Mouse (Mus musculus) spleen, postnatal 4 days (tissue): ENCODE data around the gene Ube2v1.
A peak's percentile ranks its signal among the peaks of the same experiment; 100 is the strongest.

Source experiments
- DNase-seq, 2 experiments: peaks; one replicate each; pipeline ENCODE4 v3.0.0; 2022; ENCODE audit warnings: low spot score in 2 of 2

The Ube2v1 gene

DNA sequence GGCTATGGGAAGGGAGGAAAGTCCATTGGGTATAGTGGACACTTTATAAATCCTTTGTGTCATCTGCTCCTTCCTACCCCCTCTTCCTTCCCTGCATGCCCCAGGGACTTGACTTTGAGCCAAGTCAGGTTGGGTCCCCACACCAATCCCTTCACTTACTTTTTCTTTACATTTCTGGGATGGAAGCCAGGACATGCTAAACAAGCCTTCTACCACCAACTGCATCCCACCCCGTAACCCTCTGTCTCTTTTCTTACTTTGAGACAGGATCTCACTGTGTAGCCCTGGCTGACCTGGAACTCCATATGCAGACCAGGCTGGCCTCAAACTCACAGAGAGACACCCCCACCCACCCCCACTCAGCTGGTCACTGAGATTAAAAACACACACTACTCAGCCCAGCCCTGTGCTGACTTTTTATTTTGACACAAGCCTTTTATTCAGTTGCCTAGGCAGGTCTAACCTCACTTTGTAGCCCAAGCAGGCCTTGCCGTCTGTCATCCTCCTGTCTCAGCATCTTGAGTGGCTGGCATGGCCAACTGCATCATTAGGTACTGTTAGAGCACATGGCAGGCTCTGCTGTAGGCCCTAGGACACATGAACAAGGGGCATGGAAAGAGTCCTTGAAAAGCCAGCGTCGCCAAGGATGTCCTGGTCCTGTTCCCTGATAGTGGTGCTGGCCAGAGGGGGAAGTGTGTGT is 38.2 kb downstream of the Ube2v1 start:
- no peak for DNase-seq

- peak; percentile 75 to 86 for DNase-seq
These were observed 42.9 kb downstream of the Ube2v1 start for GRCm38 (mm10) chr2:167588774-167589577.

DNA sequence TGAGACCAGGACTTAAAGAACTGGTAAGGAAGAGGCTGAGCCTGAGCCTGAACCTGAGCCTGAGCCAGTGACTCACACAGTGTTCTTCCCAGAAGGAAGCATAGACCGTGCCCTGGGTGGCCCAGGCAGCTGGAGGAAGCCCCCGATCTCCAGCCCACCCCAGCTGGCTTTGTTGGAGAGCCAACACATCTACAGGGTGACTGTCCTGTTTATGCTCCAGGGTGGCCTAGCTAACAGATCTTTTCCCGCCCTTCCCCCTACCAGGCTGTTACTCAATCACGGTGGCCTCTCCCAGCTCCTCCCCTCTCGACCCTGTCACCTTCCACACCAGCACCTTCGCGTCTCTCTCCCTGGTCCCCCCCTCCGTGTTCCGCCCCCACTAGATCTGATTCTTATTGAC is 44.9 kb downstream of the Ube2v1 start:
- DNase-seq, result no peak

- DNase-seq, result peak in 1 of 2 experiments; percentile 43
These were observed 45.9 kb downstream of the Ube2v1 start for GRCm38 (mm10) chr2:167586041-167586440.

DNA sequence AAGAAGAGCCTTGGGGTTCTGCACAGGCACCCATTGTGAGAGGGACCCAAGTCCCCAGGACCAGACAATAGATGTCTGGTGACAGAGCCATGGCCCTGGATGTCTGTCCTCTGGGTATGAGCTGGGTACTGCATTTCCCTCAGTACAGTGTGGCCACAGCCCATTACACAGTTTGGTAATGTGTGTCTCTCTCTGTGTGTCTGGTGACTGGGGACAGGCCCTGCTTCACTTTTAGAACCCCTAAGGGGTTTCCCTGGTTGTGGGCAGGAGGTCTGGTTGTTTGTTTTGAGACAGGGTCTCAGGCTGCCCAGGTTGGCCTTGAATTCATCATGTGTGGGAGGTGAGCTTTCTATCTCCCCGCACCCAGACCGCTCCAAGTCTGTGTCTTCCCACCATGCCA is 46.6 kb downstream of the Ube2v1 start:
- DNase-seq, result no peak

- no peak for DNase-seq
These were observed 48.5 kb downstream of the Ube2v1 start for GRCm38 (mm10) chr2:167583161-167583952.

DNA sequence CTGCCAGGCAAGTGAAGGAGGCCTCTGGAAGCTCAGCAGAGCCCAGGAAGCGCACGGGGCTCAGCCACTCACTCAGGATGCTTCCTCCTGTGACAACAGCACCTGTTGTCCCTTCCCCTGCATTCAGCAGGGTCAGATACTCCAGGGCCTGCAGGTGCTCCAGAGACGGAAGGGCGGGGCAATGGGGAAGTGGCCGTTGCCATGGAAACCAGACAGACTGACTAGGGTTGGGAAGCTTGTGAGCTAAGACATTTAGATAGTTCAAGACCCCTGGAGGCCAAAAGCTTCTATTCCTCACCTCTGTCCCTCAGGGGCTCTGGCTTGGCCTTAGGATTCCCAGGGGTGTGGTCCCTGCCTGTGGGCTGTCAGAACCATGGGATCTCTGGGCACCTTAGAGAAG is 53.4 kb downstream of the Ube2v1 start:
- peak in 1 of 2 experiments; percentile 63 for DNase-seq

GRCm38 (mm10) chr2:167577186-167577785 is 54.6 kb downstream of the Ube2v1 start:
- DNase-seq, result no peak

DNA sequence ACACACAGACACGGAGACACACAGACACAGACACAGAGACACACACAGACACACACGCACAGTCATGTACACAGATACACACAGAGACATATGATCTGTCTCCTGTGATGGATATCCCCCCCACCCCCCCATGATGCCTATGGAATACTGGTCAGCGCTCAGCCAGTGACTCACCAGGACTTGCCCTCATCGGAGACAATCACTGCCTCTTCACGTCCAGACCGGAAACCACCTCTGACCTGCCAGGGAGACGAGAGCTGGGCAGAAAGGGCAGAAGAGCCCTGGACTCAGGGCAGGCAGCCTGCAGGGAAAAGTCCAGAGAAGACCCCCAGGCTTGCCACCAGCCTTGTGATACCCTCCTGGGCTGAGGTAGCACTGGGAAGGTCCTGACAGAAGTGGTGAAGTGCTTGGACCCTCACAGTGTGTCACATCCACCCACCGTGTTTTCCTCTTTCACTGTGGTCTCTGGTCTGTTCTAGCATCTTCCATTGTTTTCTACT is 55.7 kb downstream of the Ube2v1 start:
- DNase-seq, result no peak

GRCm38 (mm10) chr2:167575581-167575980 is 56.3 kb downstream of the Ube2v1 start:
- no peak for DNase-seq

- DNase-seq, result no peak
These were observed 57.1 kb downstream of the Ube2v1 start for GRCm38 (mm10) chr2:167574814-167575213.

- no peak for DNase-seq
These were observed 60.3 kb downstream of the Ube2v1 start for GRCm38 (mm10) chr2:167571442-167572220.

GRCm38 (mm10) chr2:167570815-167571214 is 61.1 kb downstream of the Ube2v1 start:
- DNase-seq, result no peak

GRCm38 (mm10) chr2:167569934-167570651 is 61.8 kb downstream of the Ube2v1 start:
- DNase-seq, result no peak

DNA sequence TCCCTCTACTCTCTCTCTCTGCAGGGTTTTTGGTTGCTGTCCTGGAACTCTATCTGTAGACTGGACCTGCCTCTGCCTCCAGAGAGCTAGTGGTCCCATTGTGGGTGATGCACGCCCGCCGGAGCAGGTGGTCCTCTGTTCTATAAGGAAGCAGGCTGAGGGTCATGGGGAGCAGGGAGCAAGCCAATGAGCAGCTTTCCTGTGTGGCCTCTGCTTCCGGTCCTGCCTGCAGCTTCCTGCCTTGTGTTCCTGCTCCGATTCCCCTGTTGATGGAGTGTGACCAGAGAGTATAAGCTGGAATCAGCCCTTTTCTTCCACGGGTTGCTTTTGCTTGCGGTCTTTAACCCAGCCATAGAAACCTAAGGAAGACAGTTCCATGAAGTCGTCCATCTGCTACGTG is 63.8 kb downstream of the Ube2v1 start:
- DNase-seq, result no peak

DNA sequence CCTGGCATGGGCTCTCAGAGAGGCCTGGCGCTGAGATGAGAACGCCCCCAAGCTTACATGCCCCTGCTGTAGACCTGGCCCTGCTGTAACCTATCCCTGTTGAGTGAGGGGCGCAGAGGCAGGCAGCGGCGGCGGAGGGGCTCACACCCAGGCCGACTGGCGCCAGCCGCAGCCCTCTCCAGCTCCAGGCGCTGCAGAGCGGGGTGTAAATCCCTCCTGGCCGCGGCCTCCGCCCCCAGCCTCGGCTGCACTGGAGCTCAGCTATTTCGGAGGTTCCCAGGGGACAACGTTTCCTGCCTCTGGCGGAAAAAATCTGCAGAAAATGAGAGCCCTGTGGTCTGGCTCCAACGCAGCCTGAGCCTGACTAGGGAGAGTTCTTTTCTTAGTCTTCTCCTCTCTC is 66.2 kb downstream of the Ube2v1 start:
- no peak for DNase-seq

- no peak for DNase-seq
These were observed 66.6 kb downstream of the Ube2v1 start for GRCm38 (mm10) chr2:167565312-167565656.

- DNase-seq, result no peak
These were observed 67.2 kb downstream of the Ube2v1 start for GRCm38 (mm10) chr2:167564551-167565311.

DNA sequence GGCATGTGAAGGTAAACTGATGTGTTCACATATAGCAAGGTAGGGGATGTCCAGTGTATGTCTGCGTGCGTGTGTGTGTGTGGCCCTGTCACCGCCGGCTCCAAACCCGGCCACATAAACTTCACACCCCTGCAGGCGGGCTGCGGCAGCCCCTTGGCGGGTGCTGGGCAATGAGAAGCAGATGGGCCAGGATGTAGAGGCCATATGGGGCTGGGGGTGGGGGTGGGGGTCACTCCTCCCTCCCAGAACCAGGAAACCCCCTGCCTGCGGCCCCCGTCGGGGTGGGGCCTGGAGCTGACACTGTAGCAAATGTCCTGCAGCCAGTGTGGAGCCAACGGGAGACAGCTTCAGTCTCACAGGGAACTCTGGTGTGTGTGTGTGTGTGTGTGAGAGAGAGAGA is 68.2 kb downstream of the Ube2v1 start:
- DNase-seq, result no peak

- DNase-seq, result no peak
These were observed 68.9 kb downstream of the Ube2v1 start for GRCm38 (mm10) chr2:167563035-167563434.
